Mouse (Mus musculus) lung, adult 2 months (tissue): Measurements from ENCODE around the gene Il20ra.

Experiments
- CTCF ChIP-seq: fragments of 200-500 bp; IDR thresholded peaks from 2 replicates; pipeline ENCODE4 v1.5.1; 2011; ENCODE audit warnings: mild to moderate bottlenecking, low read length, control low read depth; ENCODE audit not compliant: insufficient read depth
- POLR2A ChIP-seq: fragments of 200-500 bp; IDR thresholded peaks from 2 replicates; pipeline ENCODE4 v1.6.1; 2011; ENCODE audit warnings: low read depth, mild to moderate bottlenecking, control low read depth, low read length, borderline replicate concordance; ENCODE audit errors: extremely low read depth

DNA sequence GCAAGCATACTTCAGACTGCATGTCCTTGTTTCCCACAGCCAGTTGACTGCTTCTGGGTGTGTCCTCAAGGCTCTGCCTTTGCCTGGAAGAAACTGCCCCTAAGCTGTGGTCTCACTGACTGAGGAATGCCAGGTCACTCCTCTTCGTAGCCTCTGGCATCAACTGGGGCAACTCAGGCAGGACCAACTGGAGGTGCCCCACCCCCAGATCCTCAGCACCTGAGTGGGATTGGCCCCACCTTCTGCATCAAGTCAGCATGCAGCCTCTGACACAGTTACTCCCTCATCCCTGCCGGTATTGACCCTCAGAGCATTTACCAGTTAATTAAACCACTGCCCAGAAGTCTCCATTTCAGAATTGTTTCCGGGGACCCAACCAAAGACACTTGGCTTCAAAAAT, 21.1 kb upstream of the Il20ra start:
- no peak for TF ChIP-seq CTCF
- no peak for TF ChIP-seq POLR2A
